Mouse (Mus musculus): ENCODE results near the gene Lamtor2. TPM values are rescaled to one million over a fixed set of nuclear protein-coding genes. Genes with fewer than 3 reads are reported as not detected.

The Lamtor2 gene
- total RNA-seq, 2 experiments from 2014 or later = 90.8 to 95.9 TPM

- DNase-seq (ENCODE audit: low spot score) = no peak
Measured at GRCm38 (mm10) chr3:88505765-88506164, 47.1 kb downstream of the Lamtor2 start.

- DNase-seq (ENCODE audit: low spot score) = no peak
Measured at GRCm38 (mm10) chr3:88505081-88505480, 47.8 kb downstream of the Lamtor2 start.

GRCm38 (mm10) chr3:88503881-88504746, 48.8 kb downstream of the Lamtor2 start:
- no peak for DNase-seq (ENCODE audit: low spot score)

- peak; percentile 56 for DNase-seq (ENCODE audit: low spot score)
Measured at GRCm38 (mm10) chr3:88503505-88503863, 49.4 kb downstream of the Lamtor2 start.

- peak; percentile 96 for DNase-seq (ENCODE audit: low spot score)
Measured at GRCm38 (mm10) chr3:88502641-88503504, 50.0 kb downstream of the Lamtor2 start.

- DNase-seq (ENCODE audit: low spot score) = peak; percentile 52
Measured at GRCm38 (mm10) chr3:88502031-88502571, 50.8 kb downstream of the Lamtor2 start.

- peak; percentile 40 for DNase-seq (ENCODE audit: low spot score)
Measured at GRCm38 (mm10) chr3:88501366-88502030, 51.4 kb downstream of the Lamtor2 start.

GRCm38 (mm10) chr3:88500655-88501365, 52.1 kb downstream of the Lamtor2 start:
- DNase-seq (ENCODE audit: low spot score) = no peak

- DNase-seq (ENCODE audit: low spot score) = no peak
Measured at GRCm38 (mm10) chr3:88500087-88500486, 52.8 kb downstream of the Lamtor2 start.

Small RNA genes within 50 kb of the gene (microRNA-seq; reads per million reads assigned to microRNA genes)
- gene Mir1905 = not detected

Other genes with a start within 250 kb of the Lamtor2 start
- 10 to 100 TPM; 41.2 to 41.8 TPM for gene Glmp, start 228.1 kb downstream of the Lamtor2 start, total RNA-seq (2021)
- 1 to 10 TPM; 3.1 to 3.9 TPM for gene Tmem79, start 216.9 kb downstream of the Lamtor2 start, total RNA-seq (2021)
- 10 to 100 TPM; 37.5 to 48.1 TPM for gene Smg5, start 216.8 kb downstream of the Lamtor2 start, total RNA-seq (2021)
- gene Paqr6, start 188.5 kb downstream of the Lamtor2 start, total RNA-seq (2021) = under 1 TPM; 0.50 to 0.75 TPM
- not detected for gene Bglap3, start 180.3 kb downstream of the Lamtor2 start, total RNA-seq (2021)
- not detected for gene Bglap2, start 174.4 kb downstream of the Lamtor2 start, total RNA-seq (2021)
- gene Bglap, start 168.6 kb downstream of the Lamtor2 start, total RNA-seq (2021) = not detected
- gene Pmf1, start 142.7 kb downstream of the Lamtor2 start, total RNA-seq (2021) = 10 to 100 TPM; 16.9 to 17.4 TPM
- gene Slc25a44, start 127.9 kb downstream of the Lamtor2 start, total RNA-seq (2021) = 10 to 100 TPM; 18.4 to 19.1 TPM
- 1 to 10 TPM; 1.4 to 2.0 TPM for gene Sema4a, start 91.9 kb downstream of the Lamtor2 start, total RNA-seq (2021)
- gene Lmna, start 43.1 kb downstream of the Lamtor2 start, total RNA-seq (2021) = 10 to 100 TPM; 68.3 to 89.6 TPM
- under 1 TPM; 0.17 to 0.18 TPM for gene Mex3a, start 20.7 kb downstream of the Lamtor2 start, total RNA-seq (2021)
- not detected for gene Rab25, start 4.8 kb downstream of the Lamtor2 start, total RNA-seq (2021)
- 10 to 100 TPM; 86.3 to 89.9 TPM for gene Ubqln4, start 684 bp upstream of the Lamtor2 start, total RNA-seq (2021)
- 10 to 100 TPM; 40.4 to 44.2 TPM for gene Ssr2, start 22.8 kb upstream of the Lamtor2 start, total RNA-seq (2021)
- 10 to 100 TPM; 11.5 to 20.0 TPM for gene Arhgef2, start 52.9 kb upstream of the Lamtor2 start, total RNA-seq (2021)
- gene Rxfp4, start 100.1 kb upstream of the Lamtor2 start, total RNA-seq (2021) = not detected
- 10 to 100 TPM; 18.7 to 23.4 TPM for gene Khdc4, start 132.7 kb upstream of the Lamtor2 start, total RNA-seq (2021)
- gene Rit1, start 163.8 kb upstream of the Lamtor2 start, total RNA-seq (2021) = 10 to 100 TPM; 18.0 to 22.4 TPM
- 1 to 10 TPM; 3.7 to 4.6 TPM for gene Syt11, start 222.1 kb upstream of the Lamtor2 start, total RNA-seq (2021)

All from gastrocnemius, adult 18-20 months (tissue).